ENCODE assay signal across 7 mouse cellular contexts in the genomic region with DNA sequence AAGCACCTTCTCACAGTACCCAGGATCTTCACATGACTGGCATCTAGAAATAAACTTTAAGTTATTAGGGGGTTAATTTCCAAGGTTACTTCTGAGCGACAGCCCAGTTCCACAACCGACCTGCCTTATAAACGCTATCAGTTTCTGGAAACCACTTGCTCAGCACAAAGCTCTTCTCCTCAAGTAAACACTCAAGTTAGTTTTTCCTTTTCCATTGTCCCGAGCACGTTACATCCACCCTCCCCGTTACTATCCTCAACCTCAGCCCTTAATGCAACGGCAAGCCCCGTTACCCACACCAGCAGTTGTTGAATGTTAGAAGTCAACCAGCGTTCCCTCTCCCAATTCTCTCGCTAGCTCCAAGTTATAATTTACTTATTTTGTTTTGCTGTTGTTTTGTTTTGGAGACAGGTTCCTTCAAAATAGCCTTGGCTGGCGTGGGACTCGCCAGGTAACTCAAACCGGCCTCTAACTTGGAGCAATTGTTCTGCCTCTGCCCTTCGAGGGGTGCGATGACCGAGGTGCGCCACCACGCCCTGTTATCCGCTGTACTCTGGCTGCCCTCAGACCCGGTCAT. TPM values are rescaled to one million over a fixed set of nuclear protein-coding genes. Genes with fewer than 3 reads are reported as not detected.
DNase-seq lines count a peak whose midpoint lies in the region; ATAC-seq lines count a peak whose summit lies in the region.

No protein-coding gene starts in this region.

- ATAC-seq in forebrain, embryonic 13.5 days: no peak
- ATAC-seq in liver, embryonic 16.5 days (ENCODE audit: low read depth): no peak

- peaks cover 16% of the 10 kb centered on the region for H3K4me1 ChIP-seq in forebrain, embryonic 13.5 days
- H3K4me1 ChIP-seq in liver, embryonic 16.5 days (ENCODE audit: control insufficient read depth, low read depth, low read length): peaks cover 13% of the 10 kb centered on the region

- H3K4me3 ChIP-seq in forebrain, embryonic 13.5 days: peak overlapping the region; percentile 96
- peak overlapping the region; percentile 68 for H3K4me3 ChIP-seq in liver, embryonic 16.5 days (ENCODE audit: low read depth, low read length)

- DNase-seq in 3T3-L1 (ENCODE audit: low read depth, low spot score): peak; percentile 47
- DNase-seq in CD4-positive helper T cell, adult 2 months (ENCODE audit: low read depth, low spot score): peak; percentile 26
- DNase-seq in adrenal gland, adult 18-20 months (ENCODE audit: low spot score in 2 of 2): no peak
- DNase-seq in urinary bladder, postnatal 25 days (ENCODE audit: low spot score): no peak
- DNase-seq in cerebellum, postnatal 25 days: no peak

- peak overlapping the region; percentile 86 for H3K9ac ChIP-seq in forebrain, embryonic 13.5 days
- peak overlapping the region; percentile 89 for H3K9ac ChIP-seq in liver, embryonic 16.5 days (ENCODE audit: low read depth, low read length)

- no peaks in the 10 kb centered on the region for H3K36me3 ChIP-seq in forebrain, embryonic 13.5 days (ENCODE audit: poor library complexity, severe bottlenecking)
- no peaks in the 10 kb centered on the region for H3K36me3 ChIP-seq in liver, embryonic 16.5 days (ENCODE audit: control insufficient read depth, insufficient read depth)

- H3K9me3 ChIP-seq in forebrain, embryonic 13.5 days (replicated peaks): no peaks in the 10 kb centered on the region
- H3K9me3 ChIP-seq in liver, embryonic 16.5 days (replicated peaks; ENCODE audit: control insufficient read depth, low read length): peaks cover 3% of the 10 kb centered on the region

- peak overlapping the region; percentile 83 for H3K27ac ChIP-seq in forebrain, embryonic 13.5 days
- peak overlapping the region; percentile 97 for H3K27ac ChIP-seq in liver, embryonic 16.5 days (ENCODE audit: low read length)

- WGBS in forebrain, embryonic 13.5 days: 2% methylated on average over 20 of the region's 20 CpGs
- under 1% methylated on average over 20 of the region's 20 CpGs for WGBS in liver, embryonic 16.5 days (ENCODE audit: insufficient replicate concordance)

- H3K27me3 ChIP-seq in forebrain, embryonic 13.5 days: no peaks in the 10 kb centered on the region
- no peaks in the 10 kb centered on the region for H3K27me3 ChIP-seq in liver, embryonic 16.5 days (ENCODE audit: control insufficient read depth, insufficient read depth, low read depth, low read length)

- H3K4me2 ChIP-seq in forebrain, embryonic 13.5 days: peak overlapping the region; percentile 93
- H3K4me2 ChIP-seq in liver, embryonic 16.5 days (ENCODE audit: low read depth, low read length): peak overlapping the region; percentile 95

RNA-seq across cellular contexts. Expression of a gene that starts 22.0 kb away (rescaled TPM):
- polyA plus RNA-seq in forebrain, embryonic 13.5 days (2015; fragmentation: Nextera tagmentation; extraction: Ambion mirVana): not detected in 2 replicates
- not detected in 2 replicates for polyA plus RNA-seq in liver, embryonic 16.5 days (2015; fragmentation: Nextera tagmentation; extraction: Ambion mirVana)
- total RNA-seq in adrenal gland, adult 18-20 months (2021): not detected

RNA-seq across cellular contexts. Expression of a gene that starts 30.1 kb away (rescaled TPM):
- polyA plus RNA-seq in forebrain, embryonic 13.5 days (2015; fragmentation: Nextera tagmentation; extraction: Ambion mirVana): 670 and 681 TPM in 2 replicates
- 235 and 242 TPM in 2 replicates for polyA plus RNA-seq in liver, embryonic 16.5 days (2015; fragmentation: Nextera tagmentation; extraction: Ambion mirVana)
- 100 to 1,000 TPM; 386 to 454 TPM for total RNA-seq in adrenal gland, adult 18-20 months (2021)

RNA-seq across cellular contexts. Expression of a gene that starts 42.8 kb away (rescaled TPM):
- not detected in 2 replicates for polyA plus RNA-seq in forebrain, embryonic 13.5 days (2015; fragmentation: Nextera tagmentation; extraction: Ambion mirVana)
- polyA plus RNA-seq in liver, embryonic 16.5 days (2015; fragmentation: Nextera tagmentation; extraction: Ambion mirVana): 0.46 and 6.1 TPM in 2 replicates
- not detected for total RNA-seq in adrenal gland, adult 18-20 months (2021)

Comparison
In these comparisons a context has a peak if more than half of its experiments do, and no peak if none do; other contexts are left out.
1. DNase-seq: peak in 3T3-L1 (single experiment) and CD4-positive helper T cell, adult 2 months (single experiment); none in adrenal gland, adult 18-20 months (0 of 2), urinary bladder, postnatal 25 days (single experiment) and cerebellum, postnatal 25 days (0 of 2).